Mouse (Mus musculus): Measurements from ENCODE around the gene Clca4b.
"Not testable (repeated sequence)": the region's sequence is repeated elsewhere in the genome, so short reads cannot be mapped to it uniquely, and the experiment has no call there.

Gene Clca4b

DNA sequence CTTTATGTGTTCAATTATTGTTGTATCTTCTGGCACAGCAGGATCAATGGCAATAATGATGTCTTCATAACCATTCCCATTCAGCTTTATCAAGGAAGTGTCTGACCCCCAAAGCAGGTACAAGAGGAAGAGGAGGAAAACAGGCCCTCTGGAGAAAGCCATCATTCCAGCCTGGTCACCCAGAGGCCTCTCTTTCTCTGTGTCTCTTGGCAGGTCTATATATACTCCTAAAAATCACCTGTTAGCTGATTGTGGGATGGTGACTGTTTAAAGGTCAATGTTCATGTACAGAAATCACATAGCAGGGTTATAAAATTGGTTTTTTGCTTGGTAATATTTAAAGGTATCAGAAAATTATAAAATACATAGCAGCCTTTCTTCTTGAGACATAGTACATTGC lies at the start of gene Clca4b:
Clca4b (minus strand) TSS at position 195 of the 400 bp plus-strand sequence.
- no peak for DNase-seq (ENCODE audit: low spot score)

- DNase-seq (ENCODE audit: low spot score) = no peak
Observed at GRCm38 (mm10) chr3:144980551-144980950, 48.2 kb upstream of the Clca4b start.

DNA sequence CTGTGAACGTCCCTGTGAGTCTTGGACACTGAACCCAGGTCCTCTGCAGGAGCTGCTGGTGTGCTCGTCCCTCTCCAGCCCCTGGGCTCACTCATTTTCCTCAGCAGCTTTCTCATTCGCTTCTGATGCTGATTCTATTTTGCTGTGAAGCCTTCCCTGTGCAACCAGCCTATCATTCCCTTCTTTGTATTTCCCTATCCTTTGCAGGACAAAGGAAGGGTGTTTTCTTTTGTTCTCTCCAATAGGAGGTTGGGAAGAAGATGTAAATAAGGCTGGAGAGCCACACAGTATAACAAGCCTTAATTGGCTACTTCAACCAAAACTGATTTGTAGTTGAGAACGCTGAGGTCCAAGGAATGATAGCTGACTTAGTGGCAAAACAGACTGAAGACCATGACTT lies 45.3 kb upstream of the Clca4b start:
- no peak for DNase-seq (ENCODE audit: low spot score)

GRCm38 (mm10) chr3:144976091-144976490 lies 43.8 kb upstream of the Clca4b start:
- no peak for DNase-seq (ENCODE audit: low spot score)

DNA sequence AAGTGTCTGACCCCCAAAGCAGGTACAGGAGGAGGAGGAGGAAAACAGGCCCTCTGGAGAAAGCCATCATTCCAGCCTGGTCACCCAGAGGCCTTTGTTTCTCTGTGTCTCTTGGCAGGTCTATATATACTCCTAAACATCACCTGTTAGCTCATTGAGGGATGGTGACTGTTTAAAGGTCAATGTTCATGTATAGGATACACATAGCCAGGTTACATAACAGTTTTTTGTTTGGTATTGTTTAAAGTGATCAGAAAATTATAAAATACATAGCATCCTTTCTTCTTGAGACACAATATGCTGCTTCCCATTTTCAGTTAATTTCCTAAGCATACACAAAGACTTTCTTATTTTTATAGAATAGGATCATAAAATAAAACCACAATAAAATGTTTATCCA lies 42.6 kb upstream of the Clca4b start, which contains the start of gene Clca4a:
Clca4a (minus strand) TSS at position 101 of the 400 bp plus-strand sequence.
- DNase-seq (ENCODE audit: low spot score) = no peak

DNA sequence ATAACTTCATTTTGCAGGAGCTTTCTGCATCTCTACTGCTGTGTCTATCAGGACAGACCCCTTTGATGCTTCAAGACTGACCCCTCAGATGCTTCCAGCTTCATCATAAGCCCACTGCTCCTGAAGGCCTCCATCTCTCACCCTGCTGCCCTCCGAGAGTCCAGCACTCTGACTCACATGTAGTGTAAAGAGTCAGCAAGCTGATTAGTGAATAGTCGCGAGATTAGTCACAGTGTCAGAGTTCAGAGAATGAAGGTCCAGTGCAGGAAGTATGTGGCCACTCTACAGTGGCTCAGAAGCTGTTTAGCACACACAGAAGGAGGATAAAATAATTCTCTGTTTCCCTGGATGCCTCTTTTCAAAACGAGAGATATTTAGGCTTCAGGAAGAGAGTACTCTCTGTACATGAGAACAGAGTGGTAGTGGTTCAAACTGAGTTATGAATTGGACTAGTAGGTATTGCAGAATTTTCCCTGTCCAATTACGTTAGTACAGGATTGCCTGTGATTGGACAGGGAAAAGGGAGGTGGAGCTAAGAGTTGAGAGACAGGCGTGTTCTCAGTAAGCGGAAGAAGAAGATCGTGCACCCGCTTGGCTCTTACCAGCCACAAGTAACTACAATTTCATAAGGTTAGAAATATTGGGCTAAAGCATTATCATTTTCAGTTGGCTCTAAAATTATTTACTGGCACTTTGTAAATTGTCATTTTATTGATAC lies 39.4 kb upstream of the Clca4b start:
- no peak for DNase-seq (ENCODE audit: low spot score)

DNA sequence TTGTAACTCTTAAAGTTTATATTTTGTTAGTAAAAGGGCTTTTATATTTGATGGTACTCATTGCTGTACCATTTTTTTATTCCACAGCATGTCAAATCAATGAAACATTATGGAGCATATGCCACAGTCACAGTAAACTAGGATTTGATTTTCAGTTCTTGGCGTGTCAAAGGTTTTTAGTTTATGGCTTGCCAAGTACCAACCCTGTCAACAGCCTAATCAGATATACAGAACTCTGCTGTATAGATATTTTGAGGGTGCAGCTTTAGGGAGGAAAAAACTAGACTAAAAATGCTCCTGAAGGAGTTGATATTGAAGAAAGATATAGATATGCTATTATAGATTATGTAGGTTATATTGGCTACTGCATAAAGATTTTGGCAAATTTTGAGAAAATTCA lies 37.4 kb upstream of the Clca4b start:
- DNase-seq (ENCODE audit: low spot score) = no peak

DNA sequence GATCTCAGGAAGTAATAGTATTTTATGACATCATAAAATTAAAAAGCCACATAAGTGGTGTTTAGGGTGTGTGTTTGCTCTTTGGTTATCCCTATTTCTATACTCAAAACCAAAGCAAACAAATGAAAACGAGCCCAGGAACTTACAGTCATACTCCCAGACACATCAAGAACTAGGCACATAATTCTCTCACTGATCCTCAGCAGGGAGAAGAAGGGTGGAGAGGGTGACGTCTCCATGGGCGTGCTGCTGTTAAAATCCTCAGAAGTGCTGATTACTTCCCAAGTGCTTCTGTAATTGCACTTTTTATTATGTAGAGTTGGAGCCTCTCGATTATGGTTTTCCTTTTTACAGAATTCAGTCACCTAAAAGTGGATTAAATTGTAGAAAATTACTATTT lies 33.7 kb upstream of the Clca4b start:
- DNase-seq (ENCODE audit: low spot score) = no peak

- no peak for DNase-seq (ENCODE audit: low spot score)
Observed at GRCm38 (mm10) chr3:144950829-144951228, 18.5 kb upstream of the Clca4b start.

DNA sequence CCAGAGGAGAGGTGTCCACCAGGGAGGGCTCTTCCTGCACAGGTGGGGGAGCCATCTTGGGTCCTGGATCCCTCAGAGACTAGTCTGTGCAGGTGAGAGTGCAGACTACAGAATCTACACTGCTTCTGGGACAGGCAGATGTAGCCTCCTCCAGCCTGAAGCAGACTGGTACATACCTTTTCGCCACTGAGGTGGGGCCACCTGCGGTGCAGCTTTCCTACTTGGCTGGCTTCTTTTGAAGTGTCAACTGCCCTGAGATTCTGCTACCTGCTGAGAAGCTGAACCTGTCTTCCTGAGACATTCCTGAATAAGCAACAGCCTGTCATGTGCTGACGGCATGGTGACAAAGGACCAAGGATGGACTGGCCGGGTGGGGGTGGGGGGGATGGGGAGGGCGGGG lies 15.0 kb upstream of the Clca4b start:
- not testable (repeated sequence) for DNase-seq (ENCODE audit: low spot score)

GRCm38 (mm10) chr3:144933625-144934024 lies 1.3 kb upstream of the Clca4b start:
- not testable (repeated sequence) for DNase-seq (ENCODE audit: low spot score)

GRCm38 (mm10) chr3:144933011-144933491 lies 722 bp upstream of the Clca4b start:
- DNase-seq (ENCODE audit: low spot score) = no peak

DNA sequence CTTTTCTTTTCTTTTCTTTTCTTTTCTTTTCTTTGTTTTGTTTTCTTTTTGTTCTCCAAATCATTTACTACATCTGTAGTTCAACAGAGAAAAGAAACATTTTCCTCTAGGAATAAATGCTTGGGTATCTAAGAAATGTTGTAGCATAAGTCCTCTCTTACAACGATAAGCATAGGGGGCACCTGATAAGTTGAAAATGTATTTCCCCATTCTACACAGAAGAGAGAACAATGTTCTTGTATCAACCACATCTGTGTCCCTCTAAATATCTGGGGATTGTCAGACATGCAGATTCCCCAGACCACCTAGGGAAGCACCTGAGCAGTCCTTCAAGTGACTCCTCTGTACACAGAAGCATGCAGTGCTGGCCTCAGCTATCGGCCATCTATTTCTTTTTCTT lies 18.3 kb downstream of the Clca4b start:
- DNase-seq (ENCODE audit: low spot score) = no peak

- no peak for DNase-seq (ENCODE audit: low spot score)
Observed at GRCm38 (mm10) chr3:144897042-144897678, 35.2 kb downstream of the Clca4b start.

DNA sequence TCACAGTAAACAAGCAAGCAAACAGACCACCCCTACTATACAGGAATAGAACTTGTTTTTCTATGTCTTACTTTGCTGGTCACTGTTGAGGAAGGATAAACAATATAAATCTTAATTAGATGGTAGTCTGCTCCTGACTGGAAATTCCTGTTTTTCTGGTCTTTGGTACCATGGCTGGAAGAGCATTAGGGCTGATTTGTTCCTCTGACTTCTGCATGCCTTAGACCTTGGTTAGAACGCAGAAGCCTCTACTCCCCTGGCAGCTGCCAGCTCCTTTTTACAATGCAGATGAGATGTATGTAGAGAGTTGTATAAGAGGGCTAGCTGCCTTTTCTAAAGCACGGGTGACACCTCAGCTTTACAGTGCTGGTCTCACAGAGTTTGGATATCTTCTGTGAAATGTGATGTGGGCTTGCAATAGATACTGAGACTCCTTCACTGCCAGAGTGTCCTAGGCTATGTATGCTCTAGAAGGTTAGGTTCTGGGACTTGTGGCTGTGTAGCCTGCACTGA lies 42.0 kb downstream of the Clca4b start:
- no peak for DNase-seq (ENCODE audit: low spot score)

GRCm38 (mm10) chr3:144886957-144887356 lies 45.4 kb downstream of the Clca4b start:
- DNase-seq (ENCODE audit: low spot score) = no peak

GRCm38 (mm10) chr3:144872012-144872411 lies 60.3 kb downstream of the Clca4b start:
- DNase-seq (ENCODE audit: low spot score) = not testable (repeated sequence)

All from c-Kit-positive CD71-positive TER-119-positive erythroid progenitor cells, embryonic 14.5 days (primary cell).